Mouse (Mus musculus) lung, postnatal 0 days (tissue): ENCODE results near the gene Immp2l. TPM values are rescaled to one million over a fixed set of nuclear protein-coding genes. Genes with fewer than 3 reads are reported as not detected.

ENCODE experiments used
- ATAC-seq: fragments of 200-750 bp; cut with Nextera tagmentation; 2 replicates; pipeline ENCODE4 v1.8.0; 2017; ENCODE audit warnings: moderate library complexity
- DNase-seq: peaks from one replicate; pipeline ENCODE4 v3.0.0-alpha.2; 2016; ENCODE audit warnings: low spot score
- H3K27ac ChIP-seq: fragments of 300-500 bp; sonication (generic); 2 replicates; pipeline ENCODE4 v1.5.1; 2014; ENCODE audit warnings: antibody characterized with exemption, mild to moderate bottlenecking, low read length, mixed read lengths
- H3K27me3 ChIP-seq: fragments of 300-500 bp; sonication (generic); replicated peaks from 2 replicates; pipeline ENCODE4 v1.6.1; 2014; ENCODE audit warnings: low read length, mixed read lengths; ENCODE audit not compliant: insufficient read depth
- H3K36me3 ChIP-seq: fragments of 300-500 bp; sonication (generic); 2 replicates; pipeline ENCODE4 v1.6.1; 2014; ENCODE audit warnings: low read length, mixed read lengths; ENCODE audit not compliant: insufficient read depth
- H3K4me1 ChIP-seq: fragments of 300-500 bp; sonication (generic); 2 replicates; pipeline ENCODE4 v1.6.1; 2014; ENCODE audit warnings: antibody characterized with exemption, low read depth, low read length, mixed read lengths; ENCODE audit not compliant: insufficient read depth
- H3K4me2 ChIP-seq: fragments of 300-500 bp; sonication (generic); replicated peaks from 2 replicates; pipeline ENCODE4 v1.6.1; 2014; ENCODE audit warnings: low read depth, mild to moderate bottlenecking, low read length, moderate library complexity, mixed read lengths
- H3K4me3 ChIP-seq: fragments of 300-500 bp; sonication (generic); 2 replicates; pipeline ENCODE4 v1.5.1; 2014; ENCODE audit warnings: low read depth, low read length
- H3K9ac ChIP-seq: fragments of 300-500 bp; sonication (generic); replicated peaks from 2 replicates; pipeline ENCODE4 v1.6.1; 2014; ENCODE audit warnings: low read depth, mild to moderate bottlenecking
- H3K9me3 ChIP-seq: fragments of 300-500 bp; sonication (generic); 2 replicates; pipeline ENCODE4 v1.6.1; 2016; ENCODE audit warnings: low read length, mixed read lengths
- CTCF ChIP-seq: IDR thresholded peaks from 2 replicates; pipeline ENCODE4 v1.5.1; 2016; ENCODE audit warnings: antibody characterized with exemption, mild to moderate bottlenecking
- EP300 ChIP-seq: IDR thresholded peaks from 2 replicates; pipeline ENCODE4 v1.6.1; 2016; ENCODE audit warnings: antibody characterized with exemption, mild to moderate bottlenecking, control low read depth
- WGBS: fragments of 180-500 bp; shearing (Covaris S2); extraction: QIAGEN DNeasy Blood & Tissue Kit; methylation state at CpG from one replicate; pipeline ENCODE4 v1.1.7; 2014; 5-methylcytosine and 5-hydroxymethylcytosine counted together
- polyA plus RNA-seq: library from polyadenylated mRNA; unstranded; fragments of >200 nt; fragmentation: Nextera tagmentation; extraction: Ambion mirVana; gene quantifications from 2 replicates; pipeline ENCODE4 v1.2.1, GENCODE M21; 2015

Immp2l gene
- polyA plus RNA-seq, 1 experiment from 2014 or later = 5.2 TPM

GRCm38 (mm10) chr12:41566433-41566794, 542.5 kb downstream of the Immp2l start:
- ATAC-seq (peak; percentile 5; the same call in 1 of the 2 replicates), DNase-seq (peak; percentile 6)
- Histone ChIP-seq H3K27ac (no peak overlapping the region), H3K9ac (no peak overlapping the region; the same call in 1 of the 2 replicates), H3K36me3 (no peaks in the 10 kb centered on the region), H3K4me2 (peak overlapping the region; percentile 37; the same call in 1 of the 2 replicates), H3K9me3 (no peaks in the 10 kb centered on the region), H3K4me3 (no peak overlapping the region), H3K4me1 (peaks cover 5% of the 10 kb centered on the region; the same call in 1 of the 2 replicates), H3K27me3 (no peaks in the 10 kb centered on the region)
- TF ChIP-seq EP300 (no peak), CTCF (no peak)
- WGBS = 13% methylated on average over 1 of the region's 1 CpGs

GRCm38 (mm10) chr12:41573754-41574153, 549.9 kb downstream of the Immp2l start:
- Histone ChIP-seq H3K9ac (no peak overlapping the region), H3K36me3 (no peaks in the 10 kb centered on the region), H3K27ac (no peak overlapping the region), H3K4me3 (no peak overlapping the region), H3K27me3 (no peaks in the 10 kb centered on the region), H3K4me1 (no peaks in the 10 kb centered on the region), H3K4me2 (no peak overlapping the region), H3K9me3 (no peaks in the 10 kb centered on the region)
- no peak for TF ChIP-seq EP300
- TF ChIP-seq CTCF = no peak
- no peak for ATAC-seq
- WGBS = 49% methylated on average over 3 of the region's 3 CpGs
- DNase-seq = no peak

GRCm38 (mm10) chr12:41575221-41575620, 551.3 kb downstream of the Immp2l start:
- Histone ChIP-seq H3K4me1 (no peaks in the 10 kb centered on the region), H3K4me2 (no peak overlapping the region), H3K27ac (no peak overlapping the region), H3K9me3 (no peaks in the 10 kb centered on the region), H3K36me3 (no peaks in the 10 kb centered on the region), H3K4me3 (no peak overlapping the region), H3K27me3 (no peaks in the 10 kb centered on the region), H3K9ac (no peak overlapping the region)
- DNase-seq (no peak), ATAC-seq (no peak)
- WGBS = 58% methylated on average over 4 of the region's 4 CpGs
- no peak for TF ChIP-seq CTCF
- no peak for TF ChIP-seq EP300

- no peaks in the 10 kb centered on the region for H3K27me3 ChIP-seq
- TF ChIP-seq CTCF = no peak
- no peak for TF ChIP-seq EP300
- ATAC-seq (no peak), DNase-seq (no peak)
- no peak overlapping the region for H3K27ac ChIP-seq
- no peaks in the 10 kb centered on the region for H3K4me1 ChIP-seq
- no peak overlapping the region for H3K9ac ChIP-seq
- no peaks in the 10 kb centered on the region for H3K36me3 ChIP-seq
- no peak overlapping the region for H3K4me2 ChIP-seq
- H3K9me3 ChIP-seq = no peaks in the 10 kb centered on the region
- no peak overlapping the region for H3K4me3 ChIP-seq
- WGBS = 56% methylated on average over 5 of the region's 5 CpGs
These were observed 569.5 kb downstream of the Immp2l start for GRCm38 (mm10) chr12:41593401-41593800.

DNA sequence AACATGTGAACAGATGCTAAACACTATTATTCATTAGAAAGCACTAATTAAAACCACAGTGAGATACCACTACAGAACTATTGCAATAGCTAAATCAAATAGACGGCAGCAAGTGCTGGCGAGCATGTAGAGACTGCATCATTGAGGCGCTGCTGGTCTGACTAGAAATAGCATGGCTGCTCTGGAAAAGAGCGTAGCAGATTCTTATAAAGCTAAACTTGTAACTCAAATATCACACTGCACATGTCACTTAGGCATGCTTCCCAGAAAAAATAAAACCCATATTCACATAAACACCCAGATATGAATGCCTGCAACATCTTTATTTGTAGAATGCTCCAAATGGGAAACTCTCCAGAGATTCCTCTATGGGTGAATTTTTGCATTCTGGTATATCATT, 570.1 kb downstream of the Immp2l start:
- Histone ChIP-seq H3K36me3 (no peaks in the 10 kb centered on the region), H3K4me1 (no peaks in the 10 kb centered on the region), H3K4me3 (no peak overlapping the region), H3K4me2 (no peak overlapping the region), H3K9ac (no peak overlapping the region), H3K27ac (no peak overlapping the region), H3K9me3 (no peaks in the 10 kb centered on the region), H3K27me3 (no peaks in the 10 kb centered on the region)
- DNase-seq (no peak), ATAC-seq (no peak)
- 89% methylated on average over 4 of the region's 4 CpGs for WGBS
- no peak for TF ChIP-seq EP300
- no peak for TF ChIP-seq CTCF

GRCm38 (mm10) chr12:41615271-41615670, 591.4 kb downstream of the Immp2l start:
- no peaks in the 10 kb centered on the region for H3K9me3 ChIP-seq
- H3K27me3 ChIP-seq = no peaks in the 10 kb centered on the region
- H3K4me2 ChIP-seq = no peak overlapping the region
- 86% methylated on average over 3 of the region's 3 CpGs for WGBS
- no peaks in the 10 kb centered on the region for H3K36me3 ChIP-seq
- H3K9ac ChIP-seq = no peak overlapping the region
- TF ChIP-seq EP300 (no peak), CTCF (no peak)
- DNase-seq = no peak
- no peak for ATAC-seq
- no peak overlapping the region for H3K4me3 ChIP-seq
- H3K27ac ChIP-seq = no peak overlapping the region
- H3K4me1 ChIP-seq = no peaks in the 10 kb centered on the region

GRCm38 (mm10) chr12:41621341-41621740, 597.5 kb downstream of the Immp2l start:
- no peak overlapping the region for H3K9ac ChIP-seq
- H3K9me3 ChIP-seq = no peaks in the 10 kb centered on the region
- H3K4me1 ChIP-seq = no peaks in the 10 kb centered on the region
- TF ChIP-seq CTCF = no peak
- TF ChIP-seq EP300 = no peak
- H3K4me3 ChIP-seq = no peak overlapping the region
- WGBS = 83% methylated on average over 6 of the region's 6 CpGs
- no peaks in the 10 kb centered on the region for H3K36me3 ChIP-seq
- ATAC-seq = no peak
- no peaks in the 10 kb centered on the region for H3K27me3 ChIP-seq
- no peak for DNase-seq
- H3K27ac ChIP-seq = no peak overlapping the region
- H3K4me2 ChIP-seq = no peak overlapping the region
